Mouse (Mus musculus) midbrain, embryonic 12.5 days (tissue): ENCODE measurements around the gene Kctd20. TPM values are rescaled to one million over a fixed set of nuclear protein-coding genes. Genes with fewer than 3 reads are reported as not detected.

Source experiments
- ATAC-seq: fragments of 200-750 bp; cut with Nextera tagmentation; 2 replicates; pipeline ENCODE4 v1.8.0; 2017; ENCODE audit warnings: low read depth, moderate TSS enrichment, moderate library complexity; ENCODE audit not compliant: low FRiP score
- H3K27ac ChIP-seq: fragments of 300-500 bp; sonication (generic); replicated peaks from 2 replicates; pipeline ENCODE4 v1.5.1; 2016; ENCODE audit warnings: mild to moderate bottlenecking
- H3K27me3 ChIP-seq: fragments of 300-500 bp; sonication (generic); 2 replicates; pipeline ENCODE4 v1.6.1; 2016; ENCODE audit warnings: mild to moderate bottlenecking
- H3K36me3 ChIP-seq: fragments of 300-500 bp; sonication (generic); 2 replicates; pipeline ENCODE4 v1.6.1; 2016
- H3K4me1 ChIP-seq: fragments of 300-500 bp; sonication (generic); 2 replicates; pipeline ENCODE4 v1.6.1; 2016
- H3K4me2 ChIP-seq: fragments of 300-500 bp; sonication (generic); replicated peaks from 2 replicates; pipeline ENCODE4 v1.6.1; 2016; ENCODE audit warnings: mild to moderate bottlenecking, moderate library complexity
- H3K4me3 ChIP-seq: fragments of 300-500 bp; sonication (generic); 2 replicates; pipeline ENCODE4 v1.5.1; 2016; ENCODE audit warnings: mild to moderate bottlenecking
- H3K9ac ChIP-seq: fragments of 300-500 bp; sonication (generic); replicated peaks from 2 replicates; pipeline ENCODE4 v1.6.1; 2016; ENCODE audit warnings: mild to moderate bottlenecking, moderate library complexity
- H3K9me3 ChIP-seq: fragments of 300-500 bp; sonication (generic); 2 replicates; pipeline ENCODE4 v1.6.1; 2016; ENCODE audit warnings: mild to moderate bottlenecking
- WGBS: fragments of 180-500 bp; shearing (Covaris S2); methylation state at CpG from one replicate; pipeline ENCODE4 v1.1.7; 2016; 5-methylcytosine and 5-hydroxymethylcytosine counted together
- polyA plus RNA-seq: library from polyadenylated mRNA; unstranded; fragments of >200 nt; fragmentation: Nextera tagmentation; extraction: Ambion mirVana; gene quantifications from 2 replicates; pipeline ENCODE4 v1.2.1, GENCODE M21; 2016

Kctd20 gene
- 115 and 116 TPM in 2 replicates for polyA plus RNA-seq

- Histone ChIP-seq H3K9me3 (peaks cover 5% of the 10 kb centered on the region; the same call in 1 of the 2 replicates), H3K27ac (peak within 1 kb of the TSS; percentile 94), H3K4me1 (peaks cover 21% of the 10 kb centered on the region), H3K36me3 (peaks cover 7% of the 10 kb centered on the region; the same call in 1 of the 2 replicates), H3K9ac (peak within 1 kb of the TSS; percentile 75), H3K4me2 (peak within 1 kb of the TSS; percentile 74), H3K27me3 (no peaks in the 10 kb centered on the region), H3K4me3 (peak within 1 kb of the TSS; percentile 70)
- WGBS = 1% methylated on average over 80 of the region's 80 CpGs
- ATAC-seq = peak; percentile 93
These were observed at the start of gene Kctd20 for GRCm38 (mm10) chr17:28951831-28952799. Kctd20 (plus strand) TSS chr17:28951950.

DNA sequence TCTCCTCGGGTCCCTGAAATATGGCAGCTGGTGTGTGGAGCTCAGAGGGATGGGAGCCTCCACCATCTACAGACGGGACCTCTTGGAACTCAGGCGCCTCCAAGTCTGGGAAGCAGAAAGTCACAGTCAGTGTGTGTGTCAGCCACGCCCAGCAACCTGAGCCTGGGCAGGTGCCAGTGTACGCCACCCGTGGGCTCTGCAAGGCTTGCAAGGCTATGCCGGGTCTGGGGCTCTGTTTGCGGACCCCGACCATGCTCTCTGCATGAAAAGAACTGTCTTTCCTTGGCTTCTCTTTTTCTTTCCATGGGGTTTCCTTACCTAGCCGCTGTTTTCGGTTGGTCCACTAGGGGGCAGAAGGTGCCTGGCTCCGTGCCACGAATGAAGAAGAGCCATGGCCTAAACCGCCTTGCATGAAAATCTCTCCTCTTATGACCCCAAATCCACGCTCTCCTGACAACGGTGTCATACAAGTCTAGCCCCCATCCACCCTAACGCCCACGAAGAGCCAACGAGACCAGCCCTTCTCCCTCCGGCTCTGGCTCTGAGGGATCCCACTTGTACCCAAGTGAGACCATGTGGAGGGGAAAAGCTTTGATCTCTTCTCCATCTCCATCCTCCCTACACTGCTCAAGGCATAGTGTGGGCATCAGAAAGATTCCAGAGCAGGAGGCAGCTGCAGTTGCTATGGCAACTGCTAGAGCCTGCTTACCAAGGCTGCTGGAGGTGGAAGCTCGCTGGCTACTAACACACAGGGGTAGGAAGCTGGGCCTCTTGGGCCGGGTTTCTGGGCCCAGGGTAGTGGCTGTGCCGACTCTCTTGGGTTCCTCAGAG lies 47.0 kb upstream of the Kctd20 start:
- Histone ChIP-seq H3K4me2 (0 out of 2 replicates have a peak overlapping the region, but pooled peaks have one; percentile 2), H3K9me3 (no peaks in the 10 kb centered on the region), H3K27me3 (peaks cover 17% of the 10 kb centered on the region), H3K36me3 (no peaks in the 10 kb centered on the region), H3K9ac (0 out of 2 replicates have a peak overlapping the region, but pooled peaks have one; percentile 4), H3K4me3 (no peak overlapping the region), H3K4me1 (peaks cover 20% of the 10 kb centered on the region), H3K27ac (peak overlapping the region; percentile 35; the same call in 1 of the 2 replicates)
- ATAC-seq = 0 out of 2 replicates have a peak, but pooled peaks have one; percentile 69
- 26% methylated on average over 23 of the region's 23 CpGs for WGBS

- H3K4me3 ChIP-seq = no peak overlapping the region
- H3K36me3 ChIP-seq = no peaks in the 10 kb centered on the region
- peak overlapping the region; percentile 35; the same call in 1 of the 2 replicates for H3K27ac ChIP-seq
- peaks cover 24% of the 10 kb centered on the region for H3K27me3 ChIP-seq
- H3K9ac ChIP-seq = no peak overlapping the region
- peaks cover 20% of the 10 kb centered on the region for H3K4me1 ChIP-seq
- 60% methylated on average over 10 of the region's 13 CpGs for WGBS
- H3K9me3 ChIP-seq = no peaks in the 10 kb centered on the region
- ATAC-seq = no peak
- H3K4me2 ChIP-seq = no peak overlapping the region
These were observed 46.3 kb upstream of the Kctd20 start for GRCm38 (mm10) chr17:28905377-28905916.

GRCm38 (mm10) chr17:28907959-28908358 lies 43.8 kb upstream of the Kctd20 start:
- Histone ChIP-seq H3K4me2 (no peak overlapping the region), H3K9me3 (no peaks in the 10 kb centered on the region), H3K9ac (no peak overlapping the region), H3K27me3 (peaks cover 26% of the 10 kb centered on the region), H3K4me3 (no peak overlapping the region), H3K27ac (no peak overlapping the region), H3K36me3 (no peaks in the 10 kb centered on the region), H3K4me1 (peaks cover 20% of the 10 kb centered on the region)
- ATAC-seq = no peak
- 74% methylated on average over 7 of the region's 7 CpGs for WGBS

- H3K27me3 ChIP-seq = peaks cover 26% of the 10 kb centered on the region
- peak overlapping the region; percentile 48 for H3K4me2 ChIP-seq
- H3K9me3 ChIP-seq = no peaks in the 10 kb centered on the region
- no peak overlapping the region for H3K27ac ChIP-seq
- peaks cover 19% of the 10 kb centered on the region for H3K4me1 ChIP-seq
- peak overlapping the region; percentile 35; the same call in 1 of the 2 replicates for H3K9ac ChIP-seq
- no peak for ATAC-seq
- WGBS = 9% methylated on average over 29 of the region's 29 CpGs
- peak overlapping the region; percentile 12 for H3K4me3 ChIP-seq
- no peaks in the 10 kb centered on the region for H3K36me3 ChIP-seq
These were observed 42.4 kb upstream of the Kctd20 start for GRCm38 (mm10) chr17:28909252-28909941.

DNA sequence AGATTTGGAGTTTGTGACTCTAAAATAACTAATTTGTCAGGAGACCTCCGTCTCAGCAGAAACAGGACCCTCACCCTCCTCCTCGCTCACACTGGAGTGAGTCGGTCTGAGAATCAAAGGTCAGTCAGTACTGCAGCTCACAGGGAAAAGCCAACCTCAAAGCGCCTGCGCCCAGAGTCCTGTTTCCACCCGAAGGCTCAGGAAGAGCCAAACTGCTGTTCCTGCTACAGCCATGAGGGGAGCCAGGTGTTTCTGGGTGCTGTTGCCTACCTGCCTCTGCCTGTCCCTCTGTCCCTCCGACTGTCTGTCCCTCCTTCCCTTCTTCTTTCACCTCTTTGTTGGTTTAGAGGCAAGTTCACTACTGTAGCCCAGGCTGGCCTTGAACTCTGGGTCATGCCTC lies 41.6 kb upstream of the Kctd20 start:
- H3K27ac ChIP-seq = no peak overlapping the region
- no peak for ATAC-seq

GRCm38 (mm10) chr17:28913200-28913599 lies 38.5 kb upstream of the Kctd20 start:
- Histone ChIP-seq H3K4me2 (no peak overlapping the region), H3K9ac (no peak overlapping the region), H3K4me1 (0 out of 2 replicates have a peak, but pooled peaks cover 7% of the 10 kb centered on the region), H3K36me3 (no peaks in the 10 kb centered on the region), H3K9me3 (no peaks in the 10 kb centered on the region), H3K27ac (no peak overlapping the region), H3K4me3 (no peak overlapping the region), H3K27me3 (peaks cover 24% of the 10 kb centered on the region)
- 78% methylated on average over 5 of the region's 5 CpGs for WGBS
- no peak for ATAC-seq

More for the DNA sequence above, 41.6 kb upstream of the Kctd20 start:
- Histone ChIP-seq H3K4me3 (no peak overlapping the region), H3K4me2 (peak overlapping the region; percentile 48; the same call in 1 of the 2 replicates), H3K4me1 (peaks cover 11% of the 10 kb centered on the region; the same call in 1 of the 2 replicates), H3K36me3 (no peaks in the 10 kb centered on the region), H3K9me3 (no peaks in the 10 kb centered on the region), H3K9ac (no peak overlapping the region), H3K27me3 (peaks cover 26% of the 10 kb centered on the region)
- WGBS = 18% methylated on average over 7 of the region's 7 CpGs

DNA sequence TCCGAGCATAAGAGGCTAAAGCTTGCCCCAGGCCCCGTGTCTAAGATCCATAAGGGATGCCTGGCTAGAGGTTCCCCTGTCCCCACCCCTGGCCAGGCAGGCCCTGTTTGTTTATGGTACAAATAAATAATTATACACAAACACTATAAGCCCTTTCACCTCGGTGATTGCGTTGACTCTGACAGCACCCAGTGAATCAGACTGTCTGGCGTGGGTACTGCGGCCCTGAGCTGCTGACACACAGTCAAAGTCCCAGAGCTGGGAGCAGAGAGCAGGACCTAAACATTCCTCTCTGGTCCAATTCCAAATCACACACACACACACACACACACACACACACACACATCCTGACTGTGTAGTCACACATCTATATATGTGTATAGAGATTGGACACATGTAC lies 37.8 kb upstream of the Kctd20 start:
- H3K27ac ChIP-seq = no peak overlapping the region
- no peak for ATAC-seq
- H3K36me3 ChIP-seq = no peaks in the 10 kb centered on the region
- H3K4me2 ChIP-seq = no peak overlapping the region
- no peak overlapping the region for H3K4me3 ChIP-seq
- H3K27me3 ChIP-seq = peaks cover 17% of the 10 kb centered on the region
- H3K9me3 ChIP-seq = no peaks in the 10 kb centered on the region
- H3K9ac ChIP-seq = no peak overlapping the region
- WGBS = 84% methylated on average over 6 of the region's 6 CpGs
- 0 out of 2 replicates have a peak, but pooled peaks cover 6% of the 10 kb centered on the region for H3K4me1 ChIP-seq

DNA sequence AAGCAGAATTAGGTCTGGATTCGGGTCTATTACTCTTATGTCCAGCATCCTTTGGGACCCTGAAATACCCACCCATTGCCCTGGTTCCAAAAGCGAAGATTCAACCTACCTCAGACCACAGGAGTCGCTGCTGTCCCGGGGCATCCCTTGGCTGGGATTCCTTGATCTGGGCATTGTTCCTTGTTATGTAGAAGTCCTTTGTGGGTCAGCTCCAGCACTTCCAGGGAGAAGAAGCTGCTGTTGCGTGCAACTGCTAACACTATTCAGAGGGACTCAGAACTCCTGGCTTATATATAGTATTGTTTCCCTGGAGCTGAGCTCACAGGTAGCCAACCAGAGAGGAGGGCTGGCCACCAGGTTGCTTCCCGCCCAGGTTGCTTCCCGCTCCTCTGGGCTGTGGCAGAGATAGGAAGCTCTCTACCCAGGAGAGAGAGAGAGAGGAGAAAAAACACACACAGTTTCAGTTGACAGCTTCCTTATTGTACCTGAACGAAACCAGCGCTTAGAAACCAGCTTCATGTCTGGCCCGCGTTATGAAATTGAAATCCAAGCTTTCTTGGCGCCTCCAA lies 36.6 kb upstream of the Kctd20 start, which contains the start of gene 4930539E08Rik:
4930539E08Rik (minus strand) TSS at position 265 of the 569 bp plus-strand sequence.
- Histone ChIP-seq H3K4me2 (no peak within 1 kb of the TSS), H3K9me3 (no peaks in the 10 kb centered on the region)

DNA sequence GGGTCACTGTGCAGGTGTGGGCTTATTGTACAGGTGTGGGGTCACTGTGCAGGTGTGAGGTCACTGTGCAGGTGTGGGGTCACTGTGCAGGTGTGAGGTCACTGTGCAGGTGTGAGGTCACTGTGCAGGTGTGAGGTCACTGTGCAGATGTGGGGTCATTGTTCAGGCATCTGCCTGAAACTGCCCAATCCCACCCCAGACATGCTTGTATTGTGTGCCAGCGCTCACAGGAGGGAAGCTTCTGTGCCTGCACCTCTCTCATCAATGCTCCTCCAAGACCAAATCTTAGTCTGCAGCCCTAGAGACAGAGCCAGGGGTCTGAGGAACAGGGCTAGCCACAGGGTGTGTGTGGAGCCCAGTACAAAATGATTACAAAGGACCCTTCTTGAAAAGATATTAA lies 35.2 kb upstream of the Kctd20 start:
- H3K4me2 ChIP-seq = no peak overlapping the region
- H3K4me1 ChIP-seq = no peaks in the 10 kb centered on the region
- H3K27me3 ChIP-seq = no peaks in the 10 kb centered on the region
- no peaks in the 10 kb centered on the region for H3K9me3 ChIP-seq
- WGBS = 100% methylated on average over 1 of the region's 1 CpGs
- H3K4me3 ChIP-seq = no peak overlapping the region
- H3K36me3 ChIP-seq = no peaks in the 10 kb centered on the region
- no peak for ATAC-seq
- H3K27ac ChIP-seq = no peak overlapping the region
- no peak overlapping the region for H3K9ac ChIP-seq

More for the DNA sequence above, 36.6 kb upstream of the Kctd20 start, which contains the start of gene 4930539E08Rik:
- H3K27me3 ChIP-seq = peaks cover 5% of the 10 kb centered on the region
- no peak for ATAC-seq
- no peak within 1 kb of the TSS for H3K27ac ChIP-seq
- no peak within 1 kb of the TSS for H3K4me3 ChIP-seq
- WGBS = 67% methylated on average over 12 of the region's 12 CpGs
- no peak within 1 kb of the TSS for H3K9ac ChIP-seq
- H3K4me1 ChIP-seq = no peaks in the 10 kb centered on the region
- H3K36me3 ChIP-seq = no peaks in the 10 kb centered on the region
